Mouse (Mus musculus) cerebellum, adult 2 months (tissue): ENCODE data around the gene Cdkn2aipnl.

Experiments
- CTCF ChIP-seq: fragments of 200-500 bp; IDR thresholded peaks from 2 replicates; pipeline ENCODE4 v1.5.1; 2011; ENCODE audit warnings: low read depth, mild to moderate bottlenecking, control low read depth, low read length, moderate library complexity, borderline replicate concordance; ENCODE audit not compliant: insufficient read depth
- POLR2A ChIP-seq: fragments of 200-500 bp; IDR thresholded peaks from 2 replicates; pipeline ENCODE4 v1.6.1; 2011; ENCODE audit warnings: low read length, control low read depth, borderline replicate concordance; ENCODE audit not compliant: insufficient read depth

DNA sequence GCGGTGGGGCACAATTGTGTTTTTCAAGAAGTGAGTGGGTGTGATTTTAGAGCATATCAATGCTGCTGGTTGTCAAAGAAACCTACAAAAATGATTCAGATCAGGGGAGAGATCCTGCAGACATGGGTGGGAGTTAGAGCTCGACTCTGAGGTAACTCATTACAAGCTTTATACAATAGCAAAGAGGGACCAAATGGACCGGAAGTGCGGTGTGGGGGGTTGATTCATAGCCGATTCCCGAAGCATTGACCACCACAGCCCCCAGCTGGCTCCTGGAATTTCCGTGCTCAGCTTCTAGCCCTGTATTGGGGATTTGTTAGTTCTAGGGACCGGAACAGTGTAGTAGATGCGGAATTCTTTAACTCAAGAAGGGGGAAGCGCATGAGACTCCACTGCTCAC lies 33.9 kb downstream of the Cdkn2aipnl start:
- TF ChIP-seq CTCF (no peak), POLR2A (no peak)
